Mouse (Mus musculus): ENCODE data around the gene Lmcd1.

DNA sequence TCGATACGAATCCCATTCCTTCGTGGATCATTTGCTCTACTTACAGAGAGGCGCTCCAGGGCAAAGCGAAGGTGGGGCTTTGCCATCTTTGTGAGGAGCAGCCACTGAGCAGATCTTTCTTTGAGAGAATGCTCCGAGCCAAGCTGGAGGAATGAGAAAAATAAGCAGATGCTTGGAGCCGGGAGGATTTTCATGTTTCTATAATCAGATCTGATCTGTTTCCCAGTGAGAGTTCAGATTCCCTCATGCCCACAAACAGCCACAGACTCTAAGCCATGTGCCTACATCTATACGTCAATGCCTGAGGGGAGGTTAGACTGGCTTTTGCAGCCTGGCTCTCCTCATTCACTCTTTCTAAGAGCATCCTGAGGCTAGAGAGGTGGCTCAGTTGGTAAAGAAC, 87.1 kb downstream of the Lmcd1 start:
- TF ChIP-seq MYC (IDR thresholded peaks at IDR 0.05; ENCODE audit: low read depth, low read length) (no peak), JUND (conservative IDR thresholded peaks at IDR 0.05; ENCODE audit: low read depth, low read length) (no peak), KAT2A (IDR thresholded peaks at IDR 0.05; ENCODE audit: insufficient replicate concordance, low read length) (no peak), CTCF (conservative IDR thresholded peaks at IDR 0.05 in 1 of 2, IDR thresholded peaks at IDR 0.05 in 1 of 2; ENCODE audit: low read depth in 2 of 2, low read length in 2 of 2) (no peak), GABPA (IDR thresholded peaks at IDR 0.05; ENCODE audit: insufficient replicate concordance, low read depth, low read length) (no peak), POLR2A (IDR thresholded peaks at IDR 0.05; ENCODE audit: low read depth, low read length) (no peak), HCFC1 (IDR thresholded peaks at IDR 0.05; ENCODE audit: low read depth, low read length) (no peak), EP300 (IDR thresholded peaks at IDR 0.05; ENCODE audit: low read length) (no peak)
